ENCODE assay signal across 24 mouse cellular contexts in the genomic region with DNA sequence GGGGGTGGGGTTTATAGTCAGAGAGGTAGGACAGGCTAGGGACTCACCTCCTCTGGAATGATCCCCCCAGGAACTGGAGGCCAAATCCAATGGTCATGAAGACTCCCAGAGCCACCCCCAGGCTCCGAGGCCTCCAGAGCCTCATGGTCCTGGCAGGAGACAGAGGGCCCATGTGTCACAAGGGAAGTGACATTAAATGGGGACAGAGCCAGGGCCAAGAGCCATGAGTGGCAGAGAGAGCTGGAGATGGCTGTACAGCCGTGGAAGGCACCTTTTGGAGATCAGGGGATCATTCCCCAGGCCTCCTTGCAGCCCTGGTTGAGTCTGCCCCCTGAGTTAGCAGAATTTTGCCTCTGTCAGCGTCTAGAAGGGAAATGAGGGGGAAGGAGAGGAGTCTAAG. TPM values are rescaled to one million over a fixed set of nuclear protein-coding genes. Genes with fewer than 3 reads are reported as not detected.
DNase-seq lines count a peak whose midpoint lies in the region; ATAC-seq and TF ChIP-seq lines count a peak whose summit lies in the region.
"Had no signal": no experiment of that assay in that cellular context is flagged by ENCODE, and none has a peak within 500 bp of the region (broad histone marks: within the 10 kb centered on the region; RNA-seq: fewer than 3 reads in every experiment).

No protein-coding gene starts in this region.

- H3K9ac ChIP-seq in hindbrain, embryonic 11.5 days (ENCODE audit: low read depth, low read length), result 0 out of 2 replicates have a peak overlapping the region, but pooled peaks have one; percentile 15
- no peak overlapping the region for H3K9ac ChIP-seq in hindbrain, embryonic 14.5 days
- H3K9ac ChIP-seq in midbrain, postnatal 0 days (replicated peaks; ENCODE audit: low read length, poor library complexity, severe bottlenecking), result no peak overlapping the region
- H3K9ac ChIP-seq: embryonic facial prominence, embryonic 15.5 days; intestine, embryonic 15.5 days had no signal

- TF ChIP-seq CTCF in midbrain, postnatal 0 days (IDR thresholded peaks at IDR 0.05), result no peak

- peak; percentile 35 for DNase-seq in adrenal gland, postnatal 10 days
- DNase-seq in adrenal gland, postnatal 36 days, result no peak
- no peak for DNase-seq in hindbrain, embryonic 11.5 days (ENCODE audit: low spot score)
- DNase-seq in hindbrain, embryonic 14.5 days (ENCODE audit: low spot score), result no peak
- DNase-seq in midbrain, embryonic 10.5 days (ENCODE audit: low spot score), result no peak
- DNase-seq in midbrain, postnatal 0 days (ENCODE audit: low spot score), result no peak
- DNase-seq in embryonic facial prominence, embryonic 10.5 days (ENCODE audit: low spot score), result no peak
- DNase-seq: adrenal gland, adult 8-10 months; B cell, adult 2 months; cerebellum, adult 2 months; cerebellum, postnatal 10 days; gastrocnemius, adult 2 months; gastrocnemius, postnatal 25 days; heart, postnatal 4 days had no signal

- no peak overlapping the region for H3K27ac ChIP-seq in hindbrain, embryonic 11.5 days (ENCODE audit: low read depth, low read length)
- H3K27ac ChIP-seq in hindbrain, embryonic 14.5 days, result no peak overlapping the region
- H3K27ac ChIP-seq in midbrain, embryonic 10.5 days (replicated peaks), result peak overlapping the region; percentile 28; the same call in 1 of the 2 replicates
- H3K27ac ChIP-seq in midbrain, postnatal 0 days (ENCODE audit: low read depth, low read length), result no peak overlapping the region
- no peak overlapping the region for H3K27ac ChIP-seq in embryonic facial prominence, embryonic 10.5 days (replicated peaks)
- H3K27ac ChIP-seq: embryonic facial prominence, embryonic 15.5 days; heart, embryonic 13.5 days; intestine, embryonic 15.5 days had no signal

- H3K4me2 ChIP-seq in hindbrain, embryonic 11.5 days (replicated peaks; ENCODE audit: low read depth, low read length), result peak overlapping the region; percentile 17; the same call in 1 of the 2 replicates
- H3K4me2 ChIP-seq in hindbrain, embryonic 14.5 days (replicated peaks), result no peak overlapping the region
- no peak overlapping the region for H3K4me2 ChIP-seq in midbrain, postnatal 0 days (ENCODE audit: low read depth, low read length, poor library complexity, severe bottlenecking)

- no peaks in the 10 kb centered on the region for H3K9me3 ChIP-seq in hindbrain, embryonic 11.5 days (ENCODE audit: control insufficient read depth, low read length)
- H3K9me3 ChIP-seq in hindbrain, embryonic 14.5 days (ENCODE audit: control insufficient read depth, low read length), result no peaks in the 10 kb centered on the region
- no peaks in the 10 kb centered on the region for H3K9me3 ChIP-seq in midbrain, embryonic 10.5 days (replicated peaks)
- no peaks in the 10 kb centered on the region for H3K9me3 ChIP-seq in midbrain, postnatal 0 days (ENCODE audit: low read length)
- H3K9me3 ChIP-seq in embryonic facial prominence, embryonic 10.5 days, result no peaks in the 10 kb centered on the region
- H3K9me3 ChIP-seq: embryonic facial prominence, embryonic 15.5 days; forebrain, embryonic 10.5 days; G1E; heart, embryonic 13.5 days; intestine, embryonic 15.5 days had no signal

- peaks cover 19% of the 10 kb centered on the region for H3K4me1 ChIP-seq in hindbrain, embryonic 11.5 days (replicated peaks; ENCODE audit: control insufficient read depth, insufficient read depth, low read length)
- peaks cover 23% of the 10 kb centered on the region for H3K4me1 ChIP-seq in hindbrain, embryonic 14.5 days (replicated peaks; ENCODE audit: control insufficient read depth, insufficient read depth, low read length)
- H3K4me1 ChIP-seq in midbrain, embryonic 10.5 days, result peaks cover 54% of the 10 kb centered on the region
- H3K4me1 ChIP-seq in midbrain, postnatal 0 days (ENCODE audit: insufficient read depth, low read length), result no peaks in the 10 kb centered on the region; the same call in 1 of the 2 replicates
- peaks cover 54% of the 10 kb centered on the region for H3K4me1 ChIP-seq in embryonic facial prominence, embryonic 10.5 days

- no peaks in the 10 kb centered on the region for H3K36me3 ChIP-seq in hindbrain, embryonic 11.5 days (ENCODE audit: control insufficient read depth, insufficient read depth, low read length)
- H3K36me3 ChIP-seq in hindbrain, embryonic 14.5 days (replicated peaks; ENCODE audit: control insufficient read depth, insufficient read depth), result peaks cover 23% of the 10 kb centered on the region
- peaks cover 34% of the 10 kb centered on the region for H3K36me3 ChIP-seq in midbrain, embryonic 10.5 days
- peaks cover 4% of the 10 kb centered on the region; the same call in 1 of the 2 replicates for H3K36me3 ChIP-seq in midbrain, postnatal 0 days (ENCODE audit: insufficient read depth, low read length)
- H3K36me3 ChIP-seq in embryonic facial prominence, embryonic 10.5 days (replicated peaks), result peaks cover 35% of the 10 kb centered on the region

- 56% methylated on average over 3 of the region's 3 CpGs for WGBS in hindbrain, embryonic 11.5 days
- WGBS in hindbrain, embryonic 14.5 days, result 47% methylated on average over 3 of the region's 3 CpGs
- WGBS in midbrain, embryonic 10.5 days, result 50% methylated on average over 3 of the region's 3 CpGs
- 58% methylated on average over 3 of the region's 3 CpGs for WGBS in midbrain, postnatal 0 days
- WGBS in embryonic facial prominence, embryonic 10.5 days, result 53% methylated on average over 3 of the region's 3 CpGs

- no peaks in the 10 kb centered on the region for H3K27me3 ChIP-seq in hindbrain, embryonic 11.5 days (ENCODE audit: control insufficient read depth, insufficient read depth, low read length)
- H3K27me3 ChIP-seq in hindbrain, embryonic 14.5 days (ENCODE audit: control insufficient read depth, insufficient read depth, low read length), result no peaks in the 10 kb centered on the region
- H3K27me3 ChIP-seq in midbrain, embryonic 10.5 days (ENCODE audit: low read depth, poor library complexity, severe bottlenecking), result peaks cover 14% of the 10 kb centered on the region
- H3K27me3 ChIP-seq in midbrain, postnatal 0 days (ENCODE audit: insufficient read depth, low read length), result no peaks in the 10 kb centered on the region
- peaks cover 22% of the 10 kb centered on the region for H3K27me3 ChIP-seq in embryonic facial prominence, embryonic 10.5 days (replicated peaks; ENCODE audit: low read depth, poor library complexity, severe bottlenecking)
- H3K27me3 ChIP-seq: intestine, embryonic 15.5 days had no signal

- H3K4me3 ChIP-seq in hindbrain, embryonic 11.5 days (ENCODE audit: low read depth, low read length), result no peak overlapping the region
- no peak overlapping the region for H3K4me3 ChIP-seq in hindbrain, embryonic 14.5 days (replicated peaks; ENCODE audit: low read length)
- peak overlapping the region; percentile 51; the same call in 1 of the 2 replicates for H3K4me3 ChIP-seq in midbrain, embryonic 10.5 days
- no peak overlapping the region for H3K4me3 ChIP-seq in midbrain, postnatal 0 days (ENCODE audit: low read depth, low read length)
- peak overlapping the region; percentile 50; the same call in 1 of the 2 replicates for H3K4me3 ChIP-seq in embryonic facial prominence, embryonic 10.5 days
- H3K4me3 ChIP-seq: erythroblast, embryonic 14.5 days had no signal

- ATAC-seq in hindbrain, embryonic 11.5 days (ENCODE audit: low FRiP score), result no peak
- no peak for ATAC-seq in hindbrain, embryonic 14.5 days (ENCODE audit: low FRiP score)
- ATAC-seq in midbrain, postnatal 0 days (ENCODE audit: low FRiP score), result no peak
- ATAC-seq: CD4-positive, CD25-positive, alpha-beta regulatory T cell, adult 4 months; forebrain, embryonic 14.5 days; intestine, embryonic 15.5 days had no signal

RNA-seq across cellular contexts. Expression of a gene that starts 1.4 kb away (rescaled TPM):
- under 1 TPM; 0.15 to 0.54 TPM for total RNA-seq in adrenal gland, postnatal 10 days (2021)
- under 1 TPM in 1 of 2 experiments, not detected in 1; 0.17 TPM for total RNA-seq in adrenal gland, postnatal 36 days (2021)
- 4.6 and 6.1 TPM in 2 replicates for polyA plus RNA-seq in hindbrain, embryonic 11.5 days (2014; fragmentation: Nextera tagmentation; extraction: Ambion mirVana)
- polyA plus RNA-seq in hindbrain, embryonic 14.5 days (2014; fragmentation: Nextera tagmentation; extraction: Ambion mirVana), result 2.6 and 2.9 TPM in 2 replicates
- polyA plus RNA-seq in midbrain, embryonic 10.5 days (2016; fragmentation: Nextera tagmentation; extraction: Ambion mirVana), result 7.1 and 7.3 TPM in 2 replicates
- 0.71 and 1.4 TPM in 2 replicates for total RNA-seq in midbrain, postnatal 0 days (2014; rRNA removed)
- polyA plus RNA-seq in midbrain, postnatal 0 days (2015; fragmentation: Nextera tagmentation; extraction: Ambion mirVana), result 1.7 TPM in 2 replicates
- 3.6 and 4.5 TPM in 2 replicates for polyA plus RNA-seq in embryonic facial prominence, embryonic 10.5 days (2016; fragmentation: Nextera tagmentation; extraction: Ambion mirVana)
- total RNA-seq: granulocyte monocyte progenitor cell, adult 5-6 weeks had no signal
- polyA plus RNA-seq: erythroblast, embryonic 14.5 days; G1E had no signal

RNA-seq across cellular contexts. Expression of a gene that starts 7.4 kb away (rescaled TPM):
- total RNA-seq in adrenal gland, postnatal 10 days (2021), result 10 to 100 TPM; 17.1 to 20.6 TPM
- total RNA-seq in adrenal gland, postnatal 36 days (2021), result 10 to 100 TPM; 20.6 to 30.4 TPM
- 7.0 and 7.1 TPM in 2 replicates for polyA plus RNA-seq in hindbrain, embryonic 11.5 days (2014; fragmentation: Nextera tagmentation; extraction: Ambion mirVana)
- 19.5 and 19.7 TPM in 2 replicates for polyA plus RNA-seq in hindbrain, embryonic 14.5 days (2014; fragmentation: Nextera tagmentation; extraction: Ambion mirVana)
- 6.9 and 7.3 TPM in 2 replicates for polyA plus RNA-seq in midbrain, embryonic 10.5 days (2016; fragmentation: Nextera tagmentation; extraction: Ambion mirVana)
- 73.1 and 79.2 TPM in 2 replicates for total RNA-seq in midbrain, postnatal 0 days (2014; rRNA removed)
- polyA plus RNA-seq in midbrain, postnatal 0 days (2015; fragmentation: Nextera tagmentation; extraction: Ambion mirVana), result 15.4 and 17.3 TPM in 2 replicates
- polyA plus RNA-seq in embryonic facial prominence, embryonic 10.5 days (2016; fragmentation: Nextera tagmentation; extraction: Ambion mirVana), result 5.7 and 6.1 TPM in 2 replicates

RNA-seq across cellular contexts. Expression of a gene that starts 8.5 kb away (rescaled TPM):
- total RNA-seq in adrenal gland, postnatal 10 days (2021), result under 1 TPM in 1 of 2 experiments, not detected in 1; 0.03 TPM
- total RNA-seq in adrenal gland, postnatal 36 days (2021), result not detected
- polyA plus RNA-seq in hindbrain, embryonic 11.5 days (2014; fragmentation: Nextera tagmentation; extraction: Ambion mirVana), result 0.06 TPM in 2 replicates
- 0.15 TPM in 1 of 2 replicates, not detected in the other for polyA plus RNA-seq in hindbrain, embryonic 14.5 days (2014; fragmentation: Nextera tagmentation; extraction: Ambion mirVana)
- 0.10 TPM in 2 replicates for polyA plus RNA-seq in midbrain, embryonic 10.5 days (2016; fragmentation: Nextera tagmentation; extraction: Ambion mirVana)
- total RNA-seq in midbrain, postnatal 0 days (2014; rRNA removed), result 0.11 TPM in 1 of 2 replicates, not detected in the other
- 0.05 TPM in 1 of 2 replicates, not detected in the other for polyA plus RNA-seq in midbrain, postnatal 0 days (2015; fragmentation: Nextera tagmentation; extraction: Ambion mirVana)
- polyA plus RNA-seq in embryonic facial prominence, embryonic 10.5 days (2016; fragmentation: Nextera tagmentation; extraction: Ambion mirVana), result 0.11 TPM in 1 of 2 replicates, not detected in the other
- total RNA-seq: adrenal gland, adult 8-10 months; gastrocnemius, adult 2 months; gastrocnemius, postnatal 25 days; heart, postnatal 4 days had no signal
- polyA plus RNA-seq: CD4-positive, CD25-positive, alpha-beta regulatory T cell, adult 4 months; embryonic facial prominence, embryonic 11.5 days; erythroblast, embryonic 14.5 days; forebrain, embryonic 14.5 days; G1E; intestine, embryonic 15.5 days had no signal

RNA-seq across cellular contexts. Expression of a gene that starts 8.6 kb away (rescaled TPM):
- 1 to 10 TPM in 1 of 2 experiments, under 1 TPM in 1; 0.96 to 2.0 TPM for total RNA-seq in adrenal gland, postnatal 10 days (2021)
- total RNA-seq in adrenal gland, postnatal 36 days (2021), result under 1 TPM; 0.26 to 0.36 TPM
- 20.8 and 23.9 TPM in 2 replicates for polyA plus RNA-seq in hindbrain, embryonic 11.5 days (2014; fragmentation: Nextera tagmentation; extraction: Ambion mirVana)
- polyA plus RNA-seq in hindbrain, embryonic 14.5 days (2014; fragmentation: Nextera tagmentation; extraction: Ambion mirVana), result 23.9 and 24.2 TPM in 2 replicates
- 42.9 and 68.5 TPM in 2 replicates for polyA plus RNA-seq in midbrain, embryonic 10.5 days (2016; fragmentation: Nextera tagmentation; extraction: Ambion mirVana)
- 134 and 154 TPM in 2 replicates for total RNA-seq in midbrain, postnatal 0 days (2014; rRNA removed)
- 50.5 and 50.7 TPM in 2 replicates for polyA plus RNA-seq in midbrain, postnatal 0 days (2015; fragmentation: Nextera tagmentation; extraction: Ambion mirVana)
- 48.1 TPM in 2 replicates for polyA plus RNA-seq in embryonic facial prominence, embryonic 10.5 days (2016; fragmentation: Nextera tagmentation; extraction: Ambion mirVana)
- total RNA-seq: G1E had no signal
- polyA plus RNA-seq: G1E had no signal

RNA-seq across cellular contexts. Expression of a gene that starts 8.8 kb away (rescaled TPM):
- total RNA-seq in adrenal gland, postnatal 10 days (2021), result under 1 TPM; 0.30 to 0.39 TPM
- total RNA-seq in adrenal gland, postnatal 36 days (2021), result not detected
- polyA plus RNA-seq in hindbrain, embryonic 11.5 days (2014; fragmentation: Nextera tagmentation; extraction: Ambion mirVana), result 3.0 and 3.5 TPM in 2 replicates
- polyA plus RNA-seq in hindbrain, embryonic 14.5 days (2014; fragmentation: Nextera tagmentation; extraction: Ambion mirVana), result 9.0 and 9.5 TPM in 2 replicates
- polyA plus RNA-seq in midbrain, embryonic 10.5 days (2016; fragmentation: Nextera tagmentation; extraction: Ambion mirVana), result 2.5 and 4.4 TPM in 2 replicates
- total RNA-seq in midbrain, postnatal 0 days (2014; rRNA removed), result 22.5 and 33.2 TPM in 2 replicates
- 8.8 and 9.6 TPM in 2 replicates for polyA plus RNA-seq in midbrain, postnatal 0 days (2015; fragmentation: Nextera tagmentation; extraction: Ambion mirVana)
- polyA plus RNA-seq in embryonic facial prominence, embryonic 10.5 days (2016; fragmentation: Nextera tagmentation; extraction: Ambion mirVana), result 5.5 and 6.2 TPM in 2 replicates
- total RNA-seq: gastrocnemius, adult 2 months had no signal
- polyA plus RNA-seq: G1E had no signal

Comparison
In these comparisons a context has a peak if more than half of its experiments do, and no peak if none do; other contexts are left out.
1. H3K4me3 ChIP-seq: peak in midbrain, embryonic 10.5 days (single experiment) and embryonic facial prominence, embryonic 10.5 days (single experiment); none in hindbrain, embryonic 11.5 days (single experiment), hindbrain, embryonic 14.5 days (single experiment) and midbrain, postnatal 0 days (single experiment).